21 mouse cellular contexts compared by ENCODE assay signal in the genomic region with DNA sequence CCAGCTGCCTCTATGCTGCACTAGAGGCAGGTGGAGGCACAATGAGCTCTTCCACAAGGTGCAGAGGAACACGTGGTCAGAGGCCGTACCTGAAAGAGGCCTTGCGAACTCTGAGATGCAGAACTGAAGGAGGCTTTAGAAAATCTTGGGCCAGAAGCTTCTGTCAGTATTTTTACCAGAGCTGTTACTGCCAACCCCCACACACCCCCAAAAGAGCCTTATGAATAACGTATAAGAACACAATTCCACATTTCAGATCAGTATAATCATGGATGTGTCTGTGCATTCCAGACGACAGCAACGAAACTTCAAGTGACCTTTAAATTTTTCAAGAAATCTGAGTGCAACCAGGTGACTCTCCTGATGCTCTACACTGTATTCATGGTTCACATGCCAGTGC.
DNase-seq lines count a peak whose midpoint lies in the region; ATAC-seq and TF ChIP-seq lines count a peak whose summit lies in the region.
"Had no signal": no experiment of that assay in that cellular context is flagged by ENCODE, and none has a peak within 500 bp of the region (broad histone marks: within the 10 kb centered on the region; RNA-seq: fewer than 3 reads in every experiment).

No protein-coding gene starts in this region.

- no peak overlapping the region for H3K9ac ChIP-seq in intestine, embryonic 14.5 days (ENCODE audit: low read length)
- H3K9ac ChIP-seq: embryonic facial prominence, embryonic 15.5 days; heart, embryonic 15.5 days; hindbrain, embryonic 13.5 days had no signal

- no peak for ATAC-seq in intestine, embryonic 14.5 days (replicated peaks; ENCODE audit: low FRiP score, low TSS enrichment, low read depth)
- ATAC-seq: forebrain, embryonic 14.5 days had no signal

- whole genome bisulfite sequencing in intestine, embryonic 14.5 days = 76% methylated on average over 6 of the region's 6 CpGs
- 57% methylated on average over 6 of the region's 6 CpGs for WGBS in small intestine, adult 2 months

- peak overlapping the region; percentile 81 for H3K27ac ChIP-seq in left cerebral cortex, adult 2 months
- H3K27ac ChIP-seq in intestine, embryonic 14.5 days (ENCODE audit: low read depth) = peak overlapping the region; percentile 51; the same call in 1 of the 2 replicates
- H3K27ac ChIP-seq in small intestine, adult 2 months (ENCODE audit: insufficient read depth, low read depth, low read length) = peak overlapping the region; percentile 77
- H3K27ac ChIP-seq: embryonic facial prominence, embryonic 15.5 days; forebrain, embryonic 10.5 days; heart, adult 2 months; heart, embryonic 15.5 days; hindbrain, embryonic 13.5 days had no signal

- H3K4me1 ChIP-seq in intestine, embryonic 14.5 days (replicated peaks; ENCODE audit: control insufficient read depth, insufficient read depth, low read length) = peaks cover 16% of the 10 kb centered on the region
- peaks cover 51% of the 10 kb centered on the region for H3K4me1 ChIP-seq in small intestine, adult 2 months (ENCODE audit: control insufficient read depth, insufficient read depth, insufficient read length, low read length)

- TF ChIP-seq CTCF in left cerebral cortex, adult 2 months (IDR thresholded peaks at IDR 0.05) = no peak
- no peak for TF ChIP-seq CTCF in small intestine, adult 2 months (IDR thresholded peaks at IDR 0.05; ENCODE audit: extremely low read depth, insufficient read length, insufficient replicate concordance, low read depth, low read length)

- intact Hi-C loops in left cerebral cortex, adult 2 months (cut with DNase I) = no loop called here

- H3K9me3 ChIP-seq in intestine, embryonic 14.5 days (ENCODE audit: control insufficient read depth, low read length) = no peaks in the 10 kb centered on the region
- H3K9me3 ChIP-seq: embryonic facial prominence, embryonic 15.5 days; forebrain, embryonic 10.5 days; heart, embryonic 15.5 days; hindbrain, embryonic 13.5 days had no signal

- DNase-seq in left cerebral cortex, adult 2 months (ENCODE audit: extremely low spot score in 1 of 2, low spot score in 2 of 2) = no peak
- DNase-seq in left cerebral cortex, adult 11 months (ENCODE audit: low spot score) = no peak
- peak; percentile 54 for DNase-seq in brain, adult 2 months (ENCODE audit: low read depth, low spot score)
- DNase-seq in intestine, embryonic 14.5 days (ENCODE audit: low spot score) = no peak
- no peak for DNase-seq in gastrocnemius, postnatal 4 days (ENCODE audit: low spot score in 2 of 2)
- DNase-seq: adrenal gland, adult 2 months; adrenal gland, postnatal 25 days; cerebellum, adult 2 months; cerebellum, postnatal 10 days; embryo, embryonic 11 days; gastrocnemius, postnatal 10 days; heart, adult 2 months; heart, postnatal 14 days had no signal

- no peak overlapping the region for H3K4me3 ChIP-seq in left cerebral cortex, adult 2 months
- H3K4me3 ChIP-seq in intestine, embryonic 14.5 days (ENCODE audit: low read depth, low read length) = no peak overlapping the region
- no peak overlapping the region for H3K4me3 ChIP-seq in small intestine, adult 2 months (ENCODE audit: low read depth, low read length)
- H3K4me3 ChIP-seq: embryonic facial prominence, embryonic 15.5 days; erythroblast, embryonic 14.5 days; forebrain, embryonic 10.5 days; heart, adult 2 months; heart, embryonic 15.5 days; hindbrain, embryonic 13.5 days had no signal

- TF ChIP-seq POLR2A in small intestine, adult 2 months (IDR thresholded peaks at IDR 0.05; ENCODE audit: low read depth, low read length) = no peak

- H3K36me3 ChIP-seq in intestine, embryonic 14.5 days (ENCODE audit: control insufficient read depth, insufficient read depth, low read length) = no peaks in the 10 kb centered on the region
- H3K36me3 ChIP-seq in small intestine, adult 2 months (ENCODE audit: control insufficient read depth, insufficient read depth, low read length) = no peaks in the 10 kb centered on the region
- H3K36me3 ChIP-seq: embryonic facial prominence, embryonic 15.5 days; forebrain, embryonic 10.5 days; heart, embryonic 15.5 days; hindbrain, embryonic 13.5 days had no signal

- no peak overlapping the region for H3K4me2 ChIP-seq in intestine, embryonic 14.5 days (ENCODE audit: low read length)
- H3K4me2 ChIP-seq: embryonic facial prominence, embryonic 15.5 days; heart, embryonic 11.5 days; heart, embryonic 15.5 days; hindbrain, embryonic 13.5 days had no signal

- H3K27me3 ChIP-seq in intestine, embryonic 14.5 days (replicated peaks; ENCODE audit: control insufficient read depth, insufficient read depth, low read length) = no peaks in the 10 kb centered on the region
- no peaks in the 10 kb centered on the region for H3K27me3 ChIP-seq in small intestine, adult 2 months (ENCODE audit: control insufficient read depth, insufficient read depth, low read length)
- H3K27me3 ChIP-seq: embryonic facial prominence, embryonic 15.5 days; heart, embryonic 15.5 days; hindbrain, embryonic 13.5 days had no signal
